Mouse (Mus musculus): ENCODE results near the gene Cavin4. TPM values are rescaled to one million over a fixed set of nuclear protein-coding genes. Genes with fewer than 3 reads are reported as not detected.

Gene Cavin4
- 0.05 and 0.09 TPM in 2 replicates for polyA plus RNA-seq (2012; rRNA removed)

DNA sequence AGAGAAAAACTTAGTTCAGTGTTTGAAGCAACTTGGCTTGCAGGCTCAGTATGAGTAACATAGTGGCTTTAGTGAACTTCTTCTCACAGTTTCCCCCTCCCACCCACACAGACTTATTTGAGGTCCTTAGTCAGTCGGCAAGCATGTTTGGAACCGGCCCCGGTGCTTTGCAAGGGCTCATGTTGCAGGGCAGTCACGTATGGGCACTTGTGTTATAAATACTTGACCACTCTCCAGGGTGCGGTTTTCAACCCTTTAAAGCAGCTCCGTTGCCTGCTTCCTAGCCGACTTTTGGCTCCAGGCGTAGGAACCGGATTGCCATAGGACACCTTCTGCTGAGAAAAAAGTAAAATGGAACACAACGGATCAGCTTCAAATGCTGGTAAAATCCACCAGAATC is at the start of gene Cavin4:
Gene Cavin4 (plus strand): TSS at position 244 of the 400 bp plus-strand sequence.

Other genes starting within 250 kb of the Cavin4 start
- gene Tex10, start 190.1 kb upstream of the Cavin4 start, polyA plus RNA-seq (2012; rRNA removed) = 1.5 and 2.6 TPM in 2 replicates
- 0.45 and 0.47 TPM in 2 replicates for gene Msantd3, start 123.6 kb upstream of the Cavin4 start, polyA plus RNA-seq (2012; rRNA removed)
- 2.3 and 3.0 TPM in 2 replicates for gene Tmeff1, start 78.3 kb upstream of the Cavin4 start, polyA plus RNA-seq (2012; rRNA removed)

Measured in stomach, adult 2 months (tissue).